Mouse (Mus musculus) yolk sac, embryonic 10.5 days (tissue): ENCODE data around the gene Kcnh5.
A peak's percentile ranks its signal among the peaks of the same experiment; 100 is the strongest.

ENCODE experiments used
- DNase-seq: peaks from one replicate; pipeline ENCODE4 v3.0.0-alpha.2; 2017; ENCODE audit warnings: low spot score

Kcnh5 gene

GRCm38 (mm10) chr12:75176691-75177645, at the start of gene Kcnh5:
Kcnh5 (minus strand) TSS chr12:75177332.
- DNase-seq = peak; percentile 13

- no peak for DNase-seq
These were observed 46.8 kb upstream of the Kcnh5 start for GRCm38 (mm10) chr12:75223966-75224365.

DNA sequence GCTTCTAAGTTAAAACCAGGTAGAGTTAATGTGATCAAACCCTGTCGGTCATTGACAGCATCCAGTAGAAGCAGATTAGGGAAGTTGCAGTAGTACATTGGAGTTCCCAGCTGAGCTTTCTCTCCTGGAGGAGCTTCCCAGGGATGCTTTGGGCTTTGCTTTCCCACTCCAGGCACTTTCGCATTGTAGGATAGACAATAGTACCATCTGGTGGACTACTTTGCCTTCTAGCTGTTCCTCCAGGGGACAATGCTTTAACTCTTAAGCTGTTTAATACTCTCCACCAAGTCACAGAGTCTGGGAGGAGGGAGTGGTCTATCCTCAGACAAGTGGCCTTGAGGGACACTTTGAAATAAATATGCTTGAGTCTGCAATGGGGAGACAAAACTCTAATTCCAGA, 12.3 kb upstream of the Kcnh5 start:
- no peak for DNase-seq

DNA sequence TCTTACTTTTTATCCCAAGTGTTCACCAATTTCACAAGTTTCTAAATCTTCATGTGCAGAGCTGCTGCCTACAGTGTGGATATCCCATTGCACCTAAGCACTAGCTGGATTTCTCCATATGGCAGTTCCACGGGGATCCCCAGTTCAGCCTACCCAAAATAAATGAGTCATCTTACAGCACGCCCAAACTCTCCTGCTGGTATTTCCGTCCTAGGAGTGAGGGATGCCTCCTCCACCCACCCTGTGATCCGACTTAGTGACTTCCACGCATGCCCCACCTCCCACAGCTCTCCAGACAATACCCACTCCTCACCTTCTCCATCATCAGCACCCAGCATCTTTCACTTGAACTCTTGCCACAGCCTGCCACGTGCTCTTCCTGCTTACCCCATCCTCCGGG, 5.5 kb upstream of the Kcnh5 start:
- no peak for DNase-seq

DNA sequence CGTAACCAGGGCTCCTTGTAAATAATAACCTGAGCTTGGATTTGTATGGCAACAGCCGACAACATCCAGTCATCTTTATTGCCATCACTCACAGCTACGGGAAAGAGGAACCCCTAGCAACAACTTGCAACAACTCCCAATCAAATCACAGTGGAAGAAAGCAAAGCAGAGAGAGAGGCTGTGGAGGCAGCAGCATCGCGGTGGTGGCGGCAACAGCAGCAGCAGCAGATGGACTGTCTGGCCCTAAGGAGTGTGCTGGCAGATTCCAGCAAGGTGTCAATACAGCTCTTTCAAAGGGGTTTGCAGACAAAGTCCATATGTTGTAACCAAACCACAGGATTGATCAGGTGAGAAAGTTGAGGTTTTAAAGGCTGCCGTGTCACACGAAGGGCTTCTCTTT, 2.4 kb upstream of the Kcnh5 start:
- DNase-seq = no peak

DNA sequence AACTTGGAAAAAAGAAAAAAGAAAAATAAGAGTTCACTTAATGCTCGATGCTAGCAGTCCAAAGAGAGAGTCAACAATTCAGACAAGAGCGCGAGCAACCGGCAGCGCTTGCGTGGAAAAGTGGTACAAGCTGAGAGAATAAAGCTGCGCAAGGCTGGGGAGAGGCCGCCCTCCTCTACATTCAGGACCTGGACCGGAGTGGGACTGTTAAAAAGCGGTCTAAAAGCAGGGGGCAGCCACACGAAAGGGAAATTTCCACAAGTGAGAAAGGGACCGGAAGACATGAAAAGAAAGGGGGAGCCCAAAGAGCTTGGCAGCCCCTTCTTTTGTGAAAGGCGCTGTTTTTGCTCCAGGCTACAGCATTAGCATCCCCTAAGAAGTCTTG, 506 bp upstream of the Kcnh5 start:
- no peak for DNase-seq

DNA sequence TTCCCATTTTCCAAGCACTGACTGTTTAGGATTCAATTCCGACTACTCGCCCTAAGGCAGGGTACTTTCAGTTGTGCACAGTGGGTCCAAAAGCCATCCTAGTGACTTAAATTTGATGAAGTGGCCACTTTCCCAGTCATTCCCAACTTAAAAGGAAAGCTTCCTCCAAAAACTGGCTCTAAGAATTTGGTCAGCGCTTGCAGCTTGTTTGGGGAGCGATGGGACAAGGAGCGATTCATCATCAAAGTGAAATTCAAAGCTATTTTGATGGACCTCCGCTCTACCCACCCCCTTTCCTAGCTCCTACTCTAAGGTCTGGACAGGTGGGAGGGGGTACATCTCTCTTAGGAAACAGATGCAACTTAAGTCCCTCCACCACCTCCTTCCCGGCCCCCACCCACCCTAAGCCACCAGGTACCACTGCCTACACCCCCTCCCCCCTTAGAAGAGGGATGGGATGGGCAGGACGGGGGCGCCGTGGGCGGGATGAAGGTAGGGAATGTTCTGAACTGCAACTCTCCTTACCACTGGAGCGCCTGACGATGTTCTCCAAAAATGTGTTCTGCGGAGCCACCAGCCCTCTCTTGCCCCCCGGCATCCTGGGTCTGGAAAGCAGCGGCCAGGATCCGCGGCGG, 1.1 kb downstream of the Kcnh5 start:
- DNase-seq = no peak

GRCm38 (mm10) chr12:75170970-75171369, 6.2 kb downstream of the Kcnh5 start:
- DNase-seq = no peak

DNA sequence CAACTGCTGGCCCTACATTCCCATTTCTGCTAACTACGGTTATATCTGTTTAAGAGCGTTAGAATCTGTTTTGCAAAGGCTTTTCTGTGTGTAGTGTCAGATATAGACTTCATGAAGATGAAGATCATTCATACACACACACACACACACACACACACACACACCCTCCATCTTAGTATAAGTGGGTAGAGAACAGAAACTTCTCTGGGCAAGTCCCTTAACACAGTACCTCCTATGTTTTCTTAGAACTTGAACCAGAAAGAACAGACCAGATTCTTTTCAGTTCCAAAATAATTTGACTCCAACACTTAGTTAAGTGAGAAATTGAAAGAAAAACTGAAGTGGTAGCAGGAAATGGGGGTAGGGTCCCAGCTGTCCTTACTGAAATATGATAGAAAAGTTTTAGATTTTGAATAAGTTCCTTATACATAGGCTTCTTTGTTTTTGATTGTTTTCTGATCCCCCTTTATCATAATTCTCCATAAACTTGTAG, 24.0 kb downstream of the Kcnh5 start:
- DNase-seq = no peak

DNA sequence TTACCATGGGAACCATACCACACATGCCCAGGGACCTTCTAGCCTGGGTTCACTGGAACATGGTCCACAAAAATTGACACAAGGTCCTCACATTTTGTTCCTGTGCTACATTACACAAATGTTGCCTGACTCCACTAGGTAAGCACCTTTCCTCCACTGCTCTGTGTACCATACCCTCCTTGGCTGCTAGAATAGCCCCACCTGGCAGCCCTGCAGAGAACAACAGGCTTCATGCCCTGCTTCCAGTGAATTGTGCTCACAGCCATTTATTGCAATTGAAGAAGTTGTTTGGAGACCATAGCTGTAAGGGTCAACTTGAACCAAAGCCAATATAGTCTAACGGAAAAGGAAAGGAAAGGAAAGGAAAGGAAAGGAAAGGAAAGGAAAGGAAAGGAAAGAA, 37.3 kb downstream of the Kcnh5 start:
- no peak for DNase-seq

- no peak for DNase-seq
These were observed 85.2 kb downstream of the Kcnh5 start for GRCm38 (mm10) chr12:75091921-75092320.

GRCm38 (mm10) chr12:75090957-75091356, 86.2 kb downstream of the Kcnh5 start:
- DNase-seq = no peak

DNA sequence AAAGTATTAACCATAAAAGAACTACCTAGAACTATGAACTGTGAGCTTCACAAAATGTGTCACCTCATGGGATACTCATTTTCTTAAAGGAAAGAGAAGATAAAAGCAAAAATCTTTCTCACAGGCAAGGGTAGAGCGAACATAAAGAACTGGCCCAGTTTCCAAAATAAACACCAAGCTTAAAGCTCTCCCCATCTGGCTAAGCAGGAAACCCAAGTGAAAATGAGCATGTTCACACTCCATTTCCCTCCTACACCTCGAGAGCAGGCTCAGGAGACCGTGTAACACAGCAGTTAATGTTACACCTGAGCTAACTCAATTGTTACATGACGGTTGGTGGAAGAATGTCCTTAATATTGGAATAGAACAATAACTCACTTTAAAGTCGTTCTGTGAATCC, 100.0 kb downstream of the Kcnh5 start:
- no peak for DNase-seq

GRCm38 (mm10) chr12:75071043-75071442, 106.1 kb downstream of the Kcnh5 start:
- DNase-seq = no peak

DNA sequence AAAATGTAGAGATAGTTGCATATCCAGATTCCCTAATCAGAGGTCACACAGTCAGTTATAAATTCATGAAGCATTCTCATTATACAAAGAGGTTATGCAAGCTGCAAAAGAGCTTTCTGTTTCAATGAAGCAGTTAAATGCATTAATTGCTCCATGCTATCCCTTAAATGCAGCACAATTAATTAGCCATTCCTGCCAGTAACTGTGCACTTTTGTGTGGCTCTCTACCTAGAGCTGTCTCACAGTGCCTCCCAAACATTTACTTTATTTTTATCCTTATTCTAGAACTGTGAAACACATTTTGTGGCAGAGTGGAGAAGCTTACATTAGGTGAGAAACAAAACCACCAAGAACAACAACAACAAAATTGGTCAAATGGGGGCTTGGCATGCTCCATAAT, 114.6 kb downstream of the Kcnh5 start:
- no peak for DNase-seq

DNA sequence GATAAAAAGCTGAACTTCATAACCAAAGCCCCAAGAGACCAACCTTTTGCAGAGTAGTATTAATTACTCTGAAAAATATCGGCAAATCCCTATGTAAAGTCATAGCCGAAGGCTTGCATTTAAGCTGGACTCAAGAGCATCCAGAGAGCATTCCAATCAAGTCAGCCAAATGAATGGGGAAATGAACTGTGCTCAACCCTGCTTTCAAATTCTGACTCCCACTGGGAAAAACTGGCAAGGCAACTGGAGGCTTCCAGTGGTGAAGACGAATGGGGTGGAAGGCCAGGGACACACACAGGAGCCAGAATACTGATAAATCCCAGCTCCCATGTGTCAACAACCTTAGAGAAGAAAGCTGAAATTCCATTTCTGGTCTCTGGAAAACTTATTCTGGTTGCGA, 115.4 kb downstream of the Kcnh5 start:
- DNase-seq = no peak

GRCm38 (mm10) chr12:75053731-75054130, 123.4 kb downstream of the Kcnh5 start:
- no peak for DNase-seq

GRCm38 (mm10) chr12:75036694-75037093, 140.4 kb downstream of the Kcnh5 start:
- DNase-seq = no peak

GRCm38 (mm10) chr12:75031970-75032864, 144.9 kb downstream of the Kcnh5 start:
- no peak for DNase-seq

GRCm38 (mm10) chr12:74971187-74971586, 205.9 kb downstream of the Kcnh5 start:
- no peak for DNase-seq

- DNase-seq = no peak
These were observed 207.7 kb downstream of the Kcnh5 start for GRCm38 (mm10) chr12:74969420-74969819.

DNA sequence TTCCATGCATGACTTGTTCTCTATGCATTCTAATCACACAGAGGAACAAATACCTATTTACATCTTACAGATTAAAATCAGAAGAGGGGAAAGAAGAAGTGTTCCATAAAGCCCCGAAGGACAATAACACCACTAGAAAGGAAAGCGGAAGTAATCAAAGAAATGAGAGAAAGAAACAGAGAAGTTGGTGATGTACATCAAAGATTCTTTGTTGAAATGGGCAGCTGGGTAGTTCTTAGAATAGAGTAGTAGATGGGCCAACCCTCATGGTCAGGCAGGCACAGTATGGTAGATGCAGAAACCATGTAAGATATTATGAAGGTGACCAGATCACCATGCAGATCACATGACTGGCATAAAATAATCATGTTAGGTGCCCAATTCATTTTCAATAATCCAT, 210.9 kb downstream of the Kcnh5 start:
- DNase-seq = no peak
